Mouse (Mus musculus) G1E (cell line): ENCODE data around the gene Slc1a7.

Source experiments
- CTCF ChIP-seq: IDR thresholded peaks from 2 replicates; pipeline ENCODE4 v1.5.1; 2012; ENCODE audit warnings: low read depth, low read length, inconsistent platforms, mixed read lengths
- GATA1 ChIP-seq: IDR thresholded peaks from 2 replicates; pipeline ENCODE4 v1.6.1; 2012; ENCODE audit warnings: borderline replicate concordance, low read length, inconsistent platforms, mixed read lengths
- POLR2AphosphoS5 ChIP-seq: IDR thresholded peaks from 2 replicates; pipeline ENCODE4 v1.6.1; 2012; ENCODE audit warnings: low read depth, low read length, inconsistent platforms; ENCODE audit not compliant: insufficient replicate concordance
- TAL1 ChIP-seq: conservative IDR thresholded peaks from 2 replicates; pipeline ENCODE4 v1.6.1; 2012; ENCODE audit warnings: low read depth, low read length, inconsistent platforms, mixed read lengths

DNA sequence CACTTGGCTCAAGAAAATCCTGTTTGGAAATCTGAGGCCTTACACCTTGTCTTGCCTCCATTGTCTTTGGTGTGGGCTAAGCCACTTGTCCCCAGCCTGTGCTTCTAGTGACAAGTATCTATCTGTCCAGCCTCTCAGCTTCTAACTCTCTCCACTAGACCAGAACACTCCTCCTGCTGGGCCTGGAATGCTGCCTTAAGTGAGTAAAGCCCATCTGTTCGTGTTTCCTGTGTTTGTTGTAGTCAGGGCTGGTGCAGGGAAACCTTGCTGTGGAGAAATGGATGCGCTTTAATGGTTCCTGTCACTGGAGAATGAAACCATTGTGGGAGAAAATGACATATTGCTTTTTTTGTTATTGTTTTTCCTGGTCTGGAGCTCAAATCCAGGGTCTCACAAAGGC is 11.4 kb downstream of the Slc1a7 start:
- TF ChIP-seq CTCF: no peak
- no peak for TF ChIP-seq GATA1
- TF ChIP-seq TAL1: no peak
- TF ChIP-seq POLR2AphosphoS5: no peak
